Mouse (Mus musculus) cerebellum, postnatal 10 days (tissue): ENCODE results near the gene Trim30c.
"Not testable (repeated sequence)": the region's sequence is repeated elsewhere in the genome, so short reads cannot be mapped to it uniquely, and the experiment has no call there.

ENCODE experiments used
- DNase-seq, 2 experiments: peaks; one replicate each; pipeline ENCODE4 v3.0.0; 2021; ENCODE audit warnings: mixed read lengths in 2 of 2

The Trim30c gene

DNA sequence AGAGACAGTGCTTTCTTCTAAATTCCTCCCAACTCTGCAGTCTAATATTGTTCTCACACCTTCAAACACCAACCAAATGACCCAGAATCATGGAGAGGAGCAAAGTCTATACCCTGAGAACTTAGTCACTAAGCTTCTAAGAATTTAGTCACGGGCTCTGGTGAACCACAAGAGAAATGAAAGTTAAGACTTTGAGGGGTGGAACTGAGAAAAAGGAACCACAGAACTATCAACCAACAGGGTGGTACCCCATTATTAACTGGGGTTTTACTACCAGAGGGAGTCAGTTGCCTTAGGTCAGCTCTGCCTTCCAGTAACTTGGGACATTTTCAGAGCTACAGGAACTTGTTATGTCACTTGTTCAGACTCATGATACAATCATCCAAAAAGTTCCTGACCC, at the start of gene Trim30c:
Gene Trim30c, minus strand, starts transcription at position 140 of the 400 bp plus-strand sequence.
- DNase-seq, result no peak

DNA sequence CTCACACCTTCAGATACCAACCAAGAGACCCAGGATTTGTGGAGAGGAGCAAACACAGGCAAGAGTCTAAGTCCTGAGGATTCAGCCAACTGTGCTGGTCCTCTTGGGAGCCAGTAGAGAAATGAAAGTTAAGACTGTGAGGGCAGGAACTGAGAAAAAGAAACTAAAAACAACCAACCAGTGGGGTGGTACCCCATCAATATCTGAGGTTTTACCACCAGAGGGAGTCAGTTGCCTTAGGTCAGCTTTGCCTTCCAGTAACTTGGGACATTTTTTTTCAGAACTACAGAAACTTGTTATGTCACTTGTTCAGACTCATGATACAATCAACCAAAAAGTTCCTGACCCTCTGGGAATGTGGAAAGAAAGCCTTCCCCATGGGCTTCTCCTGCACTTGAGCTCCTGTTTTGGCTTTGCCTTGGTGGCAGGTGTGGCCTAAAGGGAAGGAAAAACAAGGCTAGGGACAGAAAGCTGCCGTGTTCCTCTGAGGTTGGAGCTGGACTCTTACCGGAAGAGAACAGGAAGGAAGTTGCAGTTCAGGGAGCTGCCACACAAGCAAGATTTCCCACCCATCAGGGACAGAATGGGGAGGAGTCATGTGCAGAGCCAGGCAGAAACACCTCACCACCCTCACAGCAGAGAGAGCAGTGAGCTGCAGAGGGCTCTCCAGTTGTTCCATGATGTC, 45.5 kb upstream of the Trim30c start:
- DNase-seq, result no peak

DNA sequence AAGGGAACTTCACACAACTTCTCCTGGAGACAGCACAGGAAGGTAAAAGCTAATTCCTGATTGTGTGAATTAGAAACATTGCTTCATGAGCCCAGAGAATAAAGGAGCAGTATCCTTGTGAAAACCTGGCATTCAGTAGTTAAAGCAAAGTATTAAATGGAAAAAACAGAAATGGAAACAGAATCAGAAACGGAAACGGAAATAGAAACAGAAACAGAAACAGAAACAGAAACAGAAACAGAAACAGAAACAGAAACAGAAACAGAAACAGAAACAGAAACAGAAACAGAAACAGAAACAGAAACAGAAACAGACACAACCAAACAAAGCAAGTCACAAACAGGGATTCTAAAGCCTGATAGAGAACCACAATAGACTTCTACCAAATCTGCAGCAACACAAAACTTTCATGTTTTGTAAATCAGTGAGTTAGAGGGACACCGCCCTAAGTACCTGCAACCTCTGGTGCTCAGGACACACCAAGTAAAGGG, 3.9 kb upstream of the Trim30c start:
- DNase-seq, result no peak

DNA sequence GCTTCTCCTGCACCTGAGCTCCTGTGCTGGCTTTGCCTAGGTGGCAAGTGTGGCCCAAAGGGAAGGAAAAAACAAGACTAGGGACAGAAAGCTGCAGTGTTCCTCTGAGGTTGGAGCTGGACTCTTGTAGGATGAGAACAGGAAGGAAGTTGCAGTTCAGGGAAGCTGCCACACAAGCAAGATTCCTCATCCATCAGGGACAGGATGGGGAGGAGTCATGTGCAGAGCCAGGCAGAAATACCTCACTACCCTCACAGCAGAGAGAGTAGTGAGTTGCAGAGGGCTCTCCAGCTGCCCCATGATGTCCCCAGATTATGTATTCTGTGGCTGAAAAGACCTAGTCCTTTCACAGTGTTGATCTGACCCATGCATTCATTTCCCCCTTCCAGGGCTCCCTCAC, 503 bp upstream of the Trim30c start:
- DNase-seq, result no peak

DNA sequence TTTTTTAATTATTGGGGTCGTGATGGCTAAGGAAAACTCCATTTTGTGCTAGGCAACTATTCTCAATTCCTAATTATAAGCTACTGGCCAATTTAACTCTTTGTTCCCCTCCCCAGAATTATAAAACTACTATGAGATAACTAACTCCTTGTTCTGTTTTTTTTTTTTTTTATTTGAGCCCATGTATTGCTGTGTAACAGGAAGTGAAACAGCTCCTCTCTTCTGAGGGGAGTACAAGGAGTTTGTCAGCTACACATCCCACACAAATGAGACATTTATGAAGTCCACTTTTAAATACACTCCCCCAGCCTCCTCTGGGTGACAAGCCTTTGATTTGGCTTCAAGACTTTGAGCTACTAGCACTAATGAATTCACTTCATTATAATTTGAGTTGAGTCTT, 2.1 kb downstream of the Trim30c start:
- no peak for DNase-seq

DNA sequence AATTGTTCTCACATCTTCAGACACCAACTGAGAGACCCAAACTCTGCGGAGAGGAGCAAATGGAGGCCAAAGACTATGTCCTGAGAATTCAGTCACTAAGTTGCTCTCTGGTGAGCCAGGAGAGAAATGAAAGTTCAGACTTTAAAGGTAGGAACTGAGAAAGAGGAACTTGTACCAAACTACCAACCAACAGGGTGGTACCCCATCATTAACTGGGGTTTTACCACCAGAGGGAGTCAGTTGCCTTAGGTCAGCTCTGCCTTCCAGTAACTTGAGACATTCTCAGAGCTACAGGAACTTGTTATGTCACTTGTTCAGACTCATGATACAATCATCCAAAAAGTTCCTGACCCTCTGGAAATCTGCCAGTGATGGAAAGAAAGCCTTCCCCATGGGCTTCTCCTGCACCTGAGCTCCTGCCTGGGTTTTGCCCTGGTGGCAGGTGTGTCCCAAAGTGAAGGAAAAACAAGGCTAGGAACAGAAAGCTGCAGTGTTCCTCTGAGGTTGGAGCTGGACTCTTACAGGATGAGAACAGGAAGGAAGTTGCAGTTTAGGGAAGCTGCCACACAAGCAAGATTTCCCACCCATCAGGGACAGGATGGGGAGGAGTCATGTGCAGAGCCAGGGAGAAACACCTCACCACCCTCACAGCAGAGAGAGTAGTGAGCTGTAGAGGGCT, 30.8 kb downstream of the Trim30c start, which contains the start of gene Trim30b:
Gene Trim30b, minus strand, starts transcription at position 149 of the 679 bp plus-strand sequence.
- no peak for DNase-seq

DNA sequence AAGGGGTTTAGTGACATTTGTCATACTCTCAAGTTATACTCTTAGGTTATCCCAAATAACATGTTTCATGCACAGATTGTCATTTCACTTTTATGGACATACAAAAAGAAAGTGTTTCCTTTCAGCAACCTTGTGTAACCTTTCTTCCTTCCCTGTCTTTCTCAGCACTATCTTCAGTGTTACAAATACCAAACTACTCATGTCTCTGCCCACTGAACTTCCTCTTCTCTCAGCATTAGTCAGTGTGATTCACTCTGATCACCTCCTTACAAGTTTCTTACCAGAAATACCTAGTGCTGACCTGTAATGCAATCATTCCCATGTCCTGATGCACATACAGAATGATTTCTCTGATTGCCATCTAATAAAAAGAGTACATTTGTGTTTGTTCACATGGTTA, 34.3 kb downstream of the Trim30c start:
- DNase-seq, result no peak

DNA sequence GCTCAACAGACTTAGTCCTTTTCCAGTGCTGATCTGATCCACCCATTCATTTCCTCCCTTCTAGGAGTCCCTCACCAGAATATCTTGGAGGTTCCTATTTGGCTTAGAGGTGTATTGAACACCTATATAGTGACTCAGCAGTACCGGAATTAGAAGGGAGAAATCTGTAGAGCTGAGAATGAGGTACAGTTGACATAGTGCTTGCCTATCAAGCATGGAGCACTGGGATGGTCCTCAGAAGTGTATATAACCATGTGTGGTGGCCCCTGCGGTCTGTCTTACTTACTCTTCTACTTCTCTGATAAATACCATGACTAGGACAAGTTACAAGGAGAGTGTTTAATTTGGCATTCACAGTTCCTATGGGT, 47.1 kb downstream of the Trim30c start:
- no peak for DNase-seq

DNA sequence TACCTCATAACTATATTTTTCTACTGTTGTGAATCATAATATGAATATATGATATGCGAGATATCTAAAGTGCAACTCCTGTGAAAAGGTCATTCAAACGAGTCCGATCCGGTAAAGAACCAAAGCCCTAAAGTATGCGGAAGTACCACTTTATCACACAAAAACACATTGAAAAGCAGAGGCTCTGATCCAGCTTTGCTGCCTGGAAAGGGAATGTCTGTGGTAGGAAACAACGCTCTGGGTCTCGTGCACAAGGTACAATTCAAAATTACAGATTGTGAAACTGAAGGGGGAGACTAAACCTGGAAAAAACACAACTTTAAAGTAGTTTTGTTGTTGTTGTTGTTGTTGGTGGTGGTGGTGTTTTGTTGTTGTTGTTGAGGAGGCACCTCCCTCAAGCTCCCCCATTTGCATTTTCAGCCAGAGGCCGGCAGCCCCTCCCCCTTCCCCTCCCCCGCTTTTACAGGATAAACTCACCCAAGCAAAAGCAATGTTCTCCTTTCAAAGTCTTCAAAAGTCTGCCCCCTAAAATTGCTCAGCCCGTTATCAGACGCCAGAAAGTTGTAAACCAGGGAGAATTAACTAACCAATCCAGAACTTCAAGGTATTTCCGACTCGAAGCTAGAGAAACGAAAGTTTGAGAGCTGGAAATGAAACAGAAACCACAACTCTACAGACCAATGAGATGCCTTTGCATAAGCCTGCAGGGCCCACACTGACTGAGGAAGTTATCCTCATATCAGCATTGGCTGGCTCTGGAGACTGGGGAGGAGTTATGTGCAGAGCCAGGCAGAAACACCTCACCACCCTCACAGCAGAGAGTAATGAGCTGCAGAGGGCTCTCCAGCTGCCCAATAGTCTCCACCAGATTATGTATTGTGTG, 47.7 kb downstream of the Trim30c start, which contains the start of gene Trim12c:
Gene Trim12c, minus strand, starts transcription at position 646 of the 883 bp plus-strand sequence.
- DNase-seq, result peak; percentile 3 to 10

DNA sequence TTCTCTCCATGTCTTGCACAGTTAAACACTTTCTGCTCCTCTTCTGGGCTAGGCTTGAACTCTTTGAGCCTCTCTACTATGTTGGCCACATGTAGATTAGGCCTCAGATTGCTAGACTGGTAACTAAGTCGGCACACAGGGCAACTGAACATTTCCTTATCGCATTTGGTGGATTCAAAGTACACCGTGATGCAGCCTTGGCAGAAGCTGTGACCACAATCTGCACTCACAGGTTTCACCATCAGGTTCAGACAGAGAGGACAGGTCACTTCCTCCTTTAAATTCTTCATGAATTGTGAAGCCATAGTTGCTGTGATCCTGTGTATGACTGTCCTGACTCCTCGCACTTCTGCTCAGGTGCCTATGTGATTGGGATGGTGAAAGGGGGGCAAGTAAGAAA, 52.6 kb downstream of the Trim30c start:
- not testable (repeated sequence) for DNase-seq

DNA sequence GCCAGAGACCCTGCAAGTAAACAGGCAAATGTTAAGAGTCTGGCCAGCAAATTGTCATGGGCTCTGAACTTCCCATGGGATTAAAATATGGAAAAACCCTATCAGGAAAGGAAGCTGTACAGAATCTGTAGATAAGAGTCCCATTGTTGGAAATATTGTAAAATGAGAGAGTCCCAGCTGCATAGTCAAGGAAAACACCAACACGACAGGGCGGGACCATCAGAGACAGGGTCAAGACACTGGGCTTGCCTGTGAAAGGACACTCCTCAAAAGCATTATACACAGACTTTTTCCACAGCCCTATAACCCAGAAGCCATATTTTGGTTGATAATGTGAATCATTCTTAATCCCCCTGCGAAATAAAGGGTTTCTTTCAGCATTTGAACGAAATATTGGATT, 59.9 kb downstream of the Trim30c start:
- DNase-seq, result not testable (repeated sequence)

DNA sequence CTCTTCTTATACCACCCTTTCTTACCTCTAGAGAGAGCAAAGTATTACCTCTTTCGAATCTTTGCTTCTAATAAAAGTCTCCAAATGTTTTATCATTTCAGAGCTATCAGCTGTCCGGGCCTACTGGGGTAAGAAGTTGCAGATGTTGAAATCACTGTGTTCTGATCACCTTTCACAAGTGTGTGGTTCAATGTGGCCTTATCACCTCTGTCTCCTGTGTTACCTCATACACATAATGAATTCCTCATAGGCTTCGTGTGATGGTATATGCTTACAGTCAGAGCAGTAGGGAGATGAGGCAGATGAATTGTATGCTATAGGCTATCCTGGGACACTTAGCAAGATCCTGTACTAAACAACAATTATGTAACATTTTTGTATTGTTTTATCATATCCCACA, 65.1 kb downstream of the Trim30c start:
- not testable (repeated sequence) for DNase-seq
